Mouse (Mus musculus) skeletal muscle tissue, adult 2 months (tissue): ENCODE results near the gene Socs4.
"Not testable (repeated sequence)": the region's sequence is repeated elsewhere in the genome, so short reads cannot be mapped to it uniquely, and the experiment has no call there.

Experiments used
- DNase-seq: peaks from one replicate; pipeline ENCODE4 v3.0.0-alpha.2; 2012; ENCODE audit warnings: low read depth, low spot score

Gene Socs4

DNA sequence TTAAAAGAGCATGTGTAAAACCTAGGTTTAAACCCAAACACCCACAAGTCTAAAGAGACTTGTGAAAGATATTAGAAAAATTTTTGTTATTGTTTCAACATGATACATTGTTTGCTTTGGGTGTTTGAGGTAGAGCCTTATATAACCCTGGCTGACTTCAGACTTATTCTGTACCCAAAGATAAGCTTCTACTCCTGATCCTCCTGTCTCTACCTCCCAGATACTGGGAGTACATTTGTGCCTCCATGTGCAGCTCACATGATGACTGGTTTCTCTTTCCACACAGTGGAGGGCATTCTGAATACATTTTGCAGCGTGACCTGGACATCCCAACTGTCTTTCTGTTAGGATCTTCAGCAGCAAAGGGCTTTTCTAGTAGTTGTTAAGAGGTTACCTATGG, 9.5 kb downstream of the Socs4 start:
- DNase-seq = no peak

DNA sequence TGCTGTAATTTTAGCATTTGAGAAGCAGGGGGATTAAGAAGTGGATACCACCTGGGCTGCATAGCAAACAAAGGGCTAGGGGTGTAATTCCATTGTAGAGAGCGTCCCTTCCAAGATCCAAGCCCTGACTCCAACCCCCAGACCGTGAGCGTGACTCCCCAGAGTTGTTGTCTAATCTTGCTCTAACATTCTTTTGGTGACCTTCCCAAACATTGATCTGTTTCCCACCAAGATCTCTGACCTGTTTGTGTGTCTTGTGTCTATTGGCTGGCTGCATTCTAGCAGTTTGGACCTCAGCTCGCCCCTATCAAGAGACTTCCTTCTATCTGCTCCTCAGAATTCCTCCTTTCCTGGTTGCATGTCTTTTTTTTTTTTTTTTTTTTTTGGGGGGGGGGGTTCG, 10.3 kb downstream of the Socs4 start:
- DNase-seq = no peak

DNA sequence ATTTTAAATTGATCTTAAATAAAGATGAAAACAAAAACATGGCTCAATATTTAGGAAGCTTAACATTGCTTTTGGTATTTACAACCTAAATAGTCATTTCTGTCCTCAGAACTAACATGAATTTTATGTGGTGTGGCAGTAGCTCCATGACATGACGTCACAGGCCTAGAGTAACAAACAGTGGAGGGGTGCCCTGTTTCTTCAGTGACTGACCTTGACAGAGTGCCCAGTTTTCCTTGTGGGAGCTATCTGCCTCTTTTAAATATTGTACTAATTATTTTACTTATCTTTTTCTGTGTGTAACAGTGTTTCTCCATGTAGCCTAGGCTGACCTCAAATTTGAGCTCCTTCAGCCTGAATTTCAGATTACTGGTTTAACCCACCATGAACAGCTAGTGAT, 15.0 kb downstream of the Socs4 start:
- DNase-seq = no peak

DNA sequence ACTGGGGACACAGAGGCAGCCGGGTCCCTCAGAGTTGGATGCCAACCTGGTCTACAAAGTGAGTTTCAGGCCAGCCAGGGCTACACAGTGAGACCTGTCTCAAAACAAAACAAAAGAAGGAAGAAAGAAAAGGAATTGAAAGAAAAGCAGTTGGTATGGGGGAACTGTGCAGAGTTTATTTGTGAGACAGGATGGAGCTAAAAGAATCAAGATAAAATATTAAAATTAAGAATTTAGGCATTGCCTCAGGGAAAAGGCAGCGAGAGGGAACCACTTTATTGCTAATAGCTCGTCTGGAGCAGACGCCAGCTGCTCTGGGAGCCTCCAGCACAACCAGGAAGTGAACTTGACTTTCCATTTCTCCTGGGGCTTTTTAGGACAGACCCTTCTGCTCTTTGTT, 17.4 kb downstream of the Socs4 start:
- DNase-seq = no peak

DNA sequence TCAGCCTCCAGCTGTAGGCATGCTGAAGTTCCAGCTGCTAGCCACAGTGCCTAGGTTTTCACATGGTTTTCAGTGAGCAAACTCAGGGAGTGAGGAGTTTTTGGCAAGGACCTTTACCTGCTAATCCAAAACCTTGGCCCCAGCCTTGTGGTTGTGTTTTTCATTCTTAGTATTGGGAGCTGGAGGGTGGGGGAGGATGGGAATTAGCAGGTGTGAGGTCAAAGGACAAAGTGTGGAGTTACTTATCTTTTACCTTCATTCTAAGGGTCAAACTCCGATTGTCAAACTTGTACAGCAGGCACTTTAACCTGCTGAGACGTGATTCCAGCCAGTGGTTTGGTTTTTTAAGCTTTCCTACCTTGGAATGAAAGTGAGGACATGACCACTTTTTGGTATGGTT, 19.5 kb downstream of the Socs4 start:
- DNase-seq = no peak

DNA sequence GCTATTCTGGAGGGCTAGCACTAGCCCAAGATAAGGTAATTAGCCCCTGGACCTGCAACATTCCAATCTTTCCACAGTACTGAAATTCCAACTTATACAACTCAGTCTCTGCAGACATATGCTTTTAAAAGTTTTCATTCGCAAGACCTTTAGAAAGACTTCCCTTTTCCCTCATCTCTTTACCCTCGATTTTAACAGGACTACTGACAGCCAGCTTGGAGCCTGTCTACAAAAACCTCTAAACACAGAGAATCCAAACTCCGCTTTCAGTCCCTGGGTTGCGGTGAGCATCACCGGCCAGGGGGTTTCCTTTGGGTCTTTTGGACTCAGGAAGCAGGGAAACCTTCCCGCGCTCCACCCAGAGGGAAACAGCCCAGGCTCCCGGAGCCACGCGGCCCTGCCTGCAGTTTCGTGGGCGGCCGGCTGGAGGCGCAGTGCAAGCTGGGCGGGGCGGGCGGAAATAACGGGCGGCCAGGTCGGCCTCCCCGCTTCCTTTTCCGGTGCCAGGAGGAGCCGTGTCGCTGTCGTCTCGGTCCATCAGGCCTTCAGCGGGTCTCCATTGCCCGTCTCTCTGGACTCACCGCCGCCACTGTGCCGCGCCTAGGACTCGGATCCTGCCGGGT, 21.2 kb downstream of the Socs4 start, which contains the start of gene Mapk1ip1l:
Gene Mapk1ip1l, plus strand, starts transcription at position 482 of the 623 bp plus-strand sequence.
- peak; percentile 68 for DNase-seq

DNA sequence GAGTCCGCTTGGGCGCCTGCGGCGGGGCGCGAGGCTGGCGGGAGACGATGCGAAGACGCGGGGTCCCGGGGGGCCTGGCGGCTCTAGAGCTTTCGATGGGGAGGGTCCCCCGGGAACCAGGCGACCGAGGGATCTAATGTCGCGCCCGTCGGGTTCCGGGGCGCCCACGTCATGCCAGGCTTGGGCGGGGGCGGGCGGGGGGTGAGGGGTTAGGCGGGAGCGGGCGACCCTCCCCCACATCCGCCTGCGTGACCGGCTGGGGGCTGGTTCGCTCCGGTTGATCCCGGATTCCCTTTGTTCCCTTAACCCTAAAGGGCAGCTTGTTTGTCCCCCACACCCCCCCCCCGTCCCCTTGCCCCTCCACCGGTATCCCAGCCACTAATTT, 21.7 kb downstream of the Socs4 start:
- DNase-seq = no peak

DNA sequence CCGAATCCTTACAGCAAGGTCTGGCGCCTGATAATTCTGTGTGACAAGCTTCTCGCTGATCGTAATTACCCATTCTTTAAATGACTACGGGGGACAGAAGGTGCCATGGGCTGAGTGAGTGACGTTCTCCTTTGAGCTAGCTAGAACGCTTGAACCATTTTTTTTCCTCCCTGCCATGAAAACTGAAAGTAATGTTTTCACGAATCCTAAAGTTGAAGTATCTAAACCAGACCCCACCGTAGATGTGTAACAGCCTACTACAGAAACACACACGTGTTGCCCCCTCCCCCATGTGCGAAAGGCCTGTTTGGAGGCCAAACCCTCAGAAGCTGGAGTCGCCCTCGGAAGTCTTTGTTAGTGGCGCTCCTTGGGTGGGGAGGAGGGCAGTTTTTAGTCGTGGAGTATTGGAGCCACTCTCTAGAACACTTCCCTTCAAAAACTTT, 22.1 kb downstream of the Socs4 start:
- DNase-seq = no peak

DNA sequence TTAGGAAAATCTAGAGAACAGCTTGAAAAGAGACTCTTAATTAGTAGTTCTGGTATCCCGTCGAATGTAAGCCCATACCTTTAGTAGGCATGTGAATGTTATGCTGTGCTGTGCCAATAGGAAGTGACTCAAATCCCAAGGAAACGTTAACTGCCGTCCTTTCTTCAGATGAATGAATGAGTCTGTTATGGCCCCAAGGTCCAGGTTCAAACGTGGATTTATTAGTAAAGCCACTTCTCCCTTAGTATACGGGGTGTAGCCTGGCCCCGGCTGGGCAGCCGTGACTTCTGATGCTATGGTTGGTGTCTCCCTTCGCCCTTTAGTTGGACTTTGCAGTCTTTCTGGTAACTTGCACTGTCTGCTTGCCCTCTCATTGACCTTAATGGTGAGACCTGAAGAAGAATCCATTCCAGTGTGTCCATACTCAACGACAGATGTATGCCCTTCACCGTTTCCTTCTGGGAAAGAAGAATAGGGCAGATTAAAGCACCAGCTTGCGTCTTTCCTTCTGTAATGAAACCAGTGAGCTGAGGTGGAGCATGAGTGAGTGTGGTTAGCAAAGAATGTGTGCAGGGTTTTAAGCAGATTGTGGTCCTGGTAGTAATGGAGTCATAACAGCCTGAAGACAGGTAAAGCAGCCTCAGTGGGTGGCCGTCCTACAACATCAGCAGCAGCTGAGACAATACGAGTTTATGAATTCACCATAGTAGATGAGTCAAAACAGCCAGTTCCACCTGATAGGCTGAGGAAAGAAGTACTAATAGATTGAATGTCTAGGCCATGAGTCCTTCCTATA, 26.4 kb downstream of the Socs4 start:
- DNase-seq = no peak

DNA sequence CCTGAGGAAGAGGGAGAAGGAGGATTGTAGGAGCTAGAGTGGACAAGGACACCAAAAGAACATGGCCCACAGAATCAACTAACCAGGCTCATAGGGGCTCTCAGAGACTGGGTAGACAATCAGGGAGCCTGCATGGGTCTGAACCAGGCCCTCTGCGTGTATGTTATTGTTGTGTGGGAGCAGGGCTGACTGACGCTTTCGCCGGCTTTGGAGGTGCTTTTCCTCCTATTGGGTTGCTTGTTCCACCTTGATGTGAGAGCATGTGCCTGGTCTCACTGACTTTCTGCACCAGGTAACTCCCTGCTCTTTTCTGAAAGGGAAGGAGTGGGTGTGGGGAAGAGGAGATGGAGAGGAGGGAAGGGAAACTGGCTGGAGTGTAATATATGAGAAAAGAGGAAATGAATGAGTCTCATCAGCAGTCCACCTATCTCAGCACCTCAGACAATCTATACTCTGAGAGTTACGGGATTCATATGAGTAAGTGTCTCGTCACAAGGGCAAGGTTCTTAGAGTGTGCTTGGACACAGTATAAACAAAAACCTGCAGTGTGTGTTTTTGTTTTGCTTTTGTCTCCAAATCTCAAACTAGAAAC, 28.2 kb downstream of the Socs4 start:
- DNase-seq = no peak

DNA sequence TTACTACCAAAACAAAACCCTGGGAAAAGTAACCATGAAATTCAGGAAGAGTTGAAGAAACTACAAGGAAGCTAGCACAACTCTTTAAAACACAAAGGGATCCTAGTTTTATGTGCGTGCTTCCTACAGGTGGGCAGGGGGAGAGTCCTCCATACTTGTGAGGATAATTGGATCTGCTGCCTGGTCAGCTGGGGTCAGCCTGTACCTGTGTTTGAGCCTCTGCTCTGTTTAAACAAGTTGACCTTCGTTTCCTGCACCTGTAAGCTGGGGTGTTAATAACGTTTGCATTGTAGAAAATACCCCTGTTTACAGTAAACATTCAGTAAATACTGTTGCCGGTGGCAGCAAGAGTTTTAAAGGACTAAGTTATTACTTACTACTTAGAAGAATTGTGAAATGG, 29.2 kb downstream of the Socs4 start:
- no peak for DNase-seq

DNA sequence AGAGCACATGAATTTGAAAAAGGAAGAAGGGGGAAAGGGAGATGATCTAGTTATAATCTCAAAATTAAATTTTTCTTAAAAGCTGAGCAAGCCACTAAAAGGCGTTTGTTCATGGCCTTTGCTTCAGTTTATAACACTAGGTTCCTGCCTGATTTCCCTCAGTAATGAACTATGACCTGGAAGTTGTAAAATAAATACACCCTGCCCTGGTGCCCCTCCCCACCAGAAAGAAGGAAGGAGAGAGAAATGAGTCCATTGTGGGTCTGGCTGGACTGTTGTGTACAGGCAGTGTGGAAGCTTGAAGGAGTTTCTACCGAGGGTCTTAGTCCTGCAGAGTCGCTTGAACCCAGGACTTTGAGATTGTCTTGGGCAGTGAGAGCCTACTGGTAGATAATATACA, 30.9 kb downstream of the Socs4 start:
- DNase-seq = no peak

DNA sequence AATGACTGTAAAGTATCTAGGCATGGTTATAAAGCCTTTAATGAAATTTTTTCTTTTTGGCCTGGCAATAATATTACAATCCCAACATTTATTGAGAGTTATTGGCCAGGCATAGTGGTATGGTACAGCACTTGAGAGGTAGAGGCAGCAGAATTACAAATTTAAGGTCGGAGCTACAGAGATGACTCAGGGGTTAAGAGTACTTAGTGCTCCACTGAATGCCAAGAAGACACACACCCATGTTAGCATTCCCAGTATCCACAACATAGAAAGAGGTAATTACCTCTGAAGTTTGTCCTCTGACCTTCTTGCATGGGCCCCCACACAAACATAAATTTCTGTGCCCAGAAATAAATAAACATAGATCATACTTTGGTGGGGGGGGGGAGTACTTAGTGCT, 32.3 kb downstream of the Socs4 start:
- no peak for DNase-seq

DNA sequence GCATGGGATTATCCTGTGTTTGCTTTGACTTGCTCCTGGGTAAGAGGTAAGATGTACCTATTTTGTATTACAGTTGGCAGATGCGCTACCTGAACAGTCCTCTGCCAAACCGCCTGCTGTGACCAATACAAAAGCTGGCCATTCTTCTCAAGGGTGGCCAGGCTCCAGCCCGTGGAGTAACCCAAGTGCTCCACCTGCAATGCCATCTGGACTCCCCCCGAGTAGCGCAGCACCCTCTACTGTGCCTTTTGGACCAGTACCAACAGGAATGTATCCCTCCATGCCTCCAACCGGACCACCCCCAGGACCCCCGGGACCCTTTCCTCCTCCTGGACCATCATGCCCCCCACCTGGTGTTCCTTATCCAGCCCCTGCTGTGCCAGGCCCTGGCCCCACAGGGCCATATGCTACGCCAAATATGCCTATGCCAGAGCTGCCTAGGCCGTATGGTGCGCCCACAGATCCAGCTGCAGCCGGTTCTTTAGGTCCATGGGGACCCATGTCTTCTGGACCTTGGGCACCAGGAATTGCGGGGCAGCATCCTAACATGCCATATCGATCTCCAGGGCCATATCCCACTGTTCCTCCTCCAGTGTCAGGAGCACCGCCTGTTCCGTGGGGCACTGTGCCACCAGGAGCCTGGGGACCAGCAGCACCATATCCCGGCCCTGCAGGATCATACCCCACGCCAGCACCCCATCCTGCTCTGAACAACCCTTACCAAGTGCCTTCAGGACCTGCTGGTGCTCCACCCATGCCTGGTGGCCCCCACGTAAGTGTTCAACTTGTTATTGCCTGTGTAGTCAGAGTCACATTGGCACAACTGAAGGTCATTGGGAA, 33.8 kb downstream of the Socs4 start:
- no peak for DNase-seq

DNA sequence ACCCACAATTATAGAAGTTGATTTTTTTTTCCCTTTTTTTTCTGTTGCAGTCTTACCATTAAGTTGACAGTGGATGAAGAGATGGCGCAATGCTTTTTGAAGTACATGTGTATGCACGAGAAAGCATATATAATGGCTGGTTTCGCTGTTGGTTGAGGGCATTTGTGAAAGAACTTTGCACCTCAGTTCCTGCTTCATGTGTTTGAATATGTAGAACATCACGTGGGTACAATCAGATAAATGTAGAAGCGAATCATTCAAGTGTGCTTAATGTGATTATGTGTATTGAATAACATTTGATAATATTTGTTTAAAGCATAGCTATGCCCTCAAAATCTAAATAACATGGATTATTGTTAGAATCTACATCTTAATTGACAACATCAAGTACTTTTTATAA, 42.6 kb downstream of the Socs4 start:
- no peak for DNase-seq

DNA sequence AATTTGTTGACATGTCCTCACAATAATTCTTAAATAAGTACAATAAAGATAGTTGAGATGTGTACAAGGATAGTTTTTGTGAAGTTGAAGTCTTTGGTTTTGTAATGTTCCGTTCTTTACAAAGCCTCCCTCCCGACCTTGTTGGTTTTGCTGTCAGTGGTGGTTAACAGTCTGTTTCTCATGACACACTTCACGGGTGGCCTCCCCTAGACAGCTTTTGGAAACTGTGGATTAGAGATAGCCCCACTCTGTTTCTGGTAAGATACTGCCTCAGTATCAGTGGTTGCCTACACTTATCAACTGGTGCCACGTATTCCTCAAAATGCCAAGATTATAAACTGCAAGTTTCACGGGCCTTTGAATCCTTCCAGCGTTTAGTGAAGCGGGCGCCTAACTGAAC, 44.9 kb downstream of the Socs4 start:
- not testable (repeated sequence) for DNase-seq

DNA sequence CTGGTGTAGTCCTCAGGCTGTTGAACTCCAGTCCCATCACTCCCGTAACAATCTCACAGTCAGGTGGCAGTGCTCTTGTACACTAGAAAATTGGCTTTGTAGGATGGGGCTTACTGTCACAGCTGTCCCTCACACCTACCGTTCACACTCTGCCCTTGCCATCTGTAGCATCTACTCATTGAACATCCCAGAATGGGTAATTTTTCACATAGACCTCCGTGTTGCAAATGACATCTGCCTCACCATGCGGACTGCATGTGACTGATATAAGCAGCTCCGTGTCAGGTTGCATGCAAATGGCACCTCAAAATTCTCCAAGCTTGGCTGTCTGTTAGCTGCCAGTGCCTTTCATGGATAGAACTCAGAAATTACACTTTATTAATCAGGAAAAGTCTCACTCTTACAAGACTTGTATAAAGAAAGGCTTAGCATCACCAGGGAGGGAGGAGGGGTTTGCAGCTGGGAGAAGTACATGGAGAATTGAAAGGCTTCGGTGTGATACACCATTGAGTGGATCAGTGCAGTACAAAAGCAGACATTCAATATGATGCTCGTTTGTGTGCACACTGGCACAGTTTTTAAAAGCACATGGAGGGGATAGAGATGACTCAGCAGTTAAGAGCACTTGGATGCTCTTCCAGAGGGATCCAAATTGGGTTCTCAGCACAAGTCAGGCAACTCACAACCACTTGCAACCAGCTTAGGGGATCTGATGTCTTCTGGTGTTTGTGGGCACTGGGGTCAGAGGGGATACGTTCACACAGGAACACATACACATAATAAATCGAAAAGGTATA, 49.4 kb downstream of the Socs4 start:
- no peak for DNase-seq

DNA sequence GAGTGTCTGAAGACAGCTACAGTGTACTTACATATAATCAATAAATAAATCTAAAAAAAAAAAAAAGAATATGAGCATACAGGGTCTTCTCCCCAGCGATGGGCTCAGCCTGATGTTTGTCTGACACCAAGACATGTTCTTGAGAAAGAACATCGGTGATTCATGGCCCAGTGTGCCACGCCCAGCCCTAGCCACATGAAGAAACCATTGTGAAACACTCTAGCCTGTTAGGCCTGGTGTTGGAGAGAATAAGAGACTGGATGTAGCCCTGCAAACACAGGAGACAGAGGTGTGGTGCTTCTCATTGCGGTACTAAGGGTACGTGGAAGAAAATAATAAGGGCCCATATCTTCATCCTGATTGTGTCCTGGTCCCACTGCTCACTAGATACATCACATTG, 50.6 kb downstream of the Socs4 start:
- DNase-seq = no peak

DNA sequence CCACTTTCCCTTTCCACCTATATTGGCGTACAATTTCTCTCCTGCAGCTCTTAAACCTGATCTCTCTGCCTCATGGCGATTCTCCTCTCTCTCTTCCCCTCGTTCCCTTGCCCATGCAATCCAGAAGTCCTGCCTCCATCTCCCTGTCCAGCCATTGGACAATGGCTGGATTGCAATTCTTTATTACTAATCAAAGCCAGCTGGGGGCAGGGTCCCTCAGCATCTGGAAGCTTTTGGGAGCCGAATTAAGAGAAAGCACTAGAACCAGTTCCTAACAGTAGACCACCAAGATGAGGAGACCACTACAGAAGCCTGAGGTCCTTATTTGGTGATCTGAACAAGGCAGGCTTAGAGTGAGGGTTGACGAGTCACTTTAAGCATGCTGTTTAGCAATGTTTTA, 55.2 kb downstream of the Socs4 start:
- DNase-seq = no peak

DNA sequence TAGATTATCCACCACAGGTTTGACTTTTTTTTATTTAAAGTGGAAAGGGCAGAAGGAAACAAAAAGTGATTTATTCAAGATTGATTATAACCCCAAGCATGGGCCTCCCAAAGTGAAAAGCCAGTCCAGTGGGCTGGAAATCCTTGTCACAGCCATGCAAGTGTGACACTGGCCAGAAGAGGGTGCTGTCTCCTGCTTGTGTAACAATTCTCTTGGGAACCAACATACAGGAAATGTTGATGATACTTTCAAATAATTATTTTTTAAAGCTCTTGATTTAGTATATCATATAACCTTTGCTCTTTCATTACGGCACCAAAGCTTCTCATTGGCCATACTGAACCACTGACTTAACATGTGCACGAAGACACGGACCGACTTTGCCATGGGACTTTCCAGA, 58.1 kb downstream of the Socs4 start:
- peak; percentile 28 for DNase-seq

DNA sequence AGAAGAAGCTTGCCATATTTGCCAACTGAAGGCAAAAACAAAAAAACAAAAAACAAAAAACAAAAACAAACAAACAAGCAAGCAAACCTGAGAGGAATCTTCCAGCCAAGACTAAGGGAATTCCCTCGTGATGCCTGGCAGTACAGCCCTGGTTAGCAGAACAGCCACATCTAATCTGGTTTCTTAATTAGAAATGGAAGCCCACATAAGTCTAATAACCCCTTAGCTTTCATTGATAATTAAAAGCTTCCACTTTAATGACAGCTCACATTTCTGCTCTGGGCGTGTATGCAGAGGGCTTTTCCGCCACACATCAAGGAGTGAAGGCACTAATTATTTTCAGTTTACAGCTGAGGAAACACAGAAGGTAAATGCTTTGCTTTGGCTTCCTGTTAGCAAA, 58.6 kb downstream of the Socs4 start:
- DNase-seq = no peak
